Mouse (Mus musculus): Measurements from ENCODE around the gene Ifit1. TPM values are rescaled to one million over a fixed set of nuclear protein-coding genes. Genes with fewer than 3 reads are reported as not detected.
"Not testable (repeated sequence)": the region's sequence is repeated elsewhere in the genome, so short reads cannot be mapped to it uniquely, and the experiment has no call there.

Ifit1 gene
- 3.3 and 5.3 TPM in 2 replicates for polyA plus RNA-seq (2012; rRNA removed)

GRCm38 (mm10) chr19:34640623-34641022 lies at the start of gene Ifit1, which contains the start of gene Ifit1bl2:
TSS of gene Ifit1 (plus strand) at chr19:34640871.
TSS of gene Ifit1bl2 (minus strand) at chr19:34640743.
- H3K4me3 ChIP-seq (ENCODE audit: insufficient read depth, low read length): no peak within 1 kb of the TSS; the same call in 1 of the 2 replicates

GRCm38 (mm10) chr19:34593456-34593855 lies 47.2 kb upstream of the Ifit1 start:
- Histone ChIP-seq H3K27ac (ENCODE audit: insufficient read depth, low read length) (no peak overlapping the region), H3K4me3 (ENCODE audit: insufficient read depth, low read length) (no peak overlapping the region), H3K4me1 (ENCODE audit: control insufficient read depth, insufficient read depth, low read length) (no peaks in the 10 kb centered on the region; the same call in 1 of the 2 replicates)
- TF ChIP-seq CTCF (IDR thresholded peaks at IDR 0.05; ENCODE audit: extremely low read depth, insufficient read depth, low read length) (no peak), POLR2A (IDR thresholded peaks at IDR 0.05; ENCODE audit: extremely low read depth, insufficient read depth, low read length) (no peak)

More at GRCm38 (mm10) chr19:34640623-34641022, at the start of gene Ifit1, which contains the start of gene Ifit1bl2:
- TF ChIP-seq POLR2A (IDR thresholded peaks at IDR 0.05; ENCODE audit: extremely low read depth, insufficient read depth, low read length) (no peak), CTCF (IDR thresholded peaks at IDR 0.05; ENCODE audit: extremely low read depth, insufficient read depth, low read length) (no peak)
- Histone ChIP-seq H3K4me1 (ENCODE audit: control insufficient read depth, insufficient read depth, low read length) (no peaks in the 10 kb centered on the region), H3K27ac (ENCODE audit: insufficient read depth, low read length) (no peak within 1 kb of the TSS)

DNA sequence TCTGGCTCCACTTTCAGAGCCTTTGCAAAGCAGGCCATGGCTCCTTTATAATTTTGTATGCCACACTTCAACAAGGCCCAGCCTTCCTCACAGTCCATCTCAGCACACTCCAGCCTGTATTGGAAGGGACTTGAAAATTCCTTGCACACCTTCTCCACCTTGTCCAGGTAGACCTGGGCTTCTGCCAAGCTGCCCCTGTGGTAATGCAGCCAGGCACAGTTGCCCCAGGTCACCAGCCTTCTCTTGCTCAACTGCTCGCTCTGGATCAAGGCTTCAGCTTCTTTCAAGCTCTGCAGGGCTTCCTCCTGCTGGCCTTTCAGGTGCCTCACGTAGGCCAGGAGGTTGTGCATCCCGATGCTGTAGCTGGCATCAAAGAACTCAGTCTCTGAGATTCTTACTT lies 46.1 kb upstream of the Ifit1 start:
- not testable (repeated sequence) for H3K4me3 ChIP-seq (ENCODE audit: insufficient read depth, low read length); H3K4me1 ChIP-seq (ENCODE audit: control insufficient read depth, insufficient read depth, low read length); H3K27ac ChIP-seq (ENCODE audit: insufficient read depth, low read length)

GRCm38 (mm10) chr19:34596811-34597210 lies 43.9 kb upstream of the Ifit1 start:
- no peak overlapping the region for H3K27ac ChIP-seq (ENCODE audit: insufficient read depth, low read length)
- no peak overlapping the region for H3K4me3 ChIP-seq (ENCODE audit: insufficient read depth, low read length)
- no peaks in the 10 kb centered on the region; the same call in 1 of the 2 replicates for H3K4me1 ChIP-seq (ENCODE audit: control insufficient read depth, insufficient read depth, low read length)
- TF ChIP-seq POLR2A (IDR thresholded peaks at IDR 0.05; ENCODE audit: extremely low read depth, insufficient read depth, low read length) (no peak), CTCF (IDR thresholded peaks at IDR 0.05; ENCODE audit: extremely low read depth, insufficient read depth, low read length) (no peak)

DNA sequence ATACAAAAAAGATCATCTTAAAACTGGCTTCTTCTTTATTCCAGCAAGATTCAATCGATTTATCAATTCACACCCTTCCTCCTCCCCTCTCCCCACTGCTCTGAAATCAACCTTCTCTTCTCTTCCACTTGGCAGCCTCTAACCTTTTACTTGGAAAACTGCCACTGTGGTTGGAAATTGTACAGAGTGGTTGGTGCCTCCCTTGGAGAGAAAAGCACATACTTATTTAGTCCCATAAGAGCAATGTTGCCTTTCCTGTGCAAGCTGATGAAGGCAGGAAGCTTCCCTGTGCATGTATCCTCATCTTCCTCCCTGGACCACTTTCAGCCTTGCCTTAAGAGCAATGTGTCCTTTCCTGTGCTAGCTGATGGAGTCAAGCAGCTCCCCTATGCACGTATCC lies 42.3 kb upstream of the Ifit1 start:
- TF ChIP-seq CTCF (IDR thresholded peaks at IDR 0.05; ENCODE audit: extremely low read depth, insufficient read depth, low read length) (no peak), POLR2A (IDR thresholded peaks at IDR 0.05; ENCODE audit: extremely low read depth, insufficient read depth, low read length) (no peak)
- no peak overlapping the region for H3K27ac ChIP-seq (ENCODE audit: insufficient read depth, low read length)

GRCm38 (mm10) chr19:34599250-34599649 lies 41.4 kb upstream of the Ifit1 start:
- H3K4me1 ChIP-seq (ENCODE audit: control insufficient read depth, insufficient read depth, low read length); H3K27ac ChIP-seq (ENCODE audit: insufficient read depth, low read length); H3K4me3 ChIP-seq (ENCODE audit: insufficient read depth, low read length): not testable (repeated sequence)

More for the DNA sequence above, 42.3 kb upstream of the Ifit1 start:
- Histone ChIP-seq H3K4me3 (ENCODE audit: insufficient read depth, low read length) (no peak overlapping the region), H3K4me1 (ENCODE audit: control insufficient read depth, insufficient read depth, low read length) (no peaks in the 10 kb centered on the region; the same call in 1 of the 2 replicates)

DNA sequence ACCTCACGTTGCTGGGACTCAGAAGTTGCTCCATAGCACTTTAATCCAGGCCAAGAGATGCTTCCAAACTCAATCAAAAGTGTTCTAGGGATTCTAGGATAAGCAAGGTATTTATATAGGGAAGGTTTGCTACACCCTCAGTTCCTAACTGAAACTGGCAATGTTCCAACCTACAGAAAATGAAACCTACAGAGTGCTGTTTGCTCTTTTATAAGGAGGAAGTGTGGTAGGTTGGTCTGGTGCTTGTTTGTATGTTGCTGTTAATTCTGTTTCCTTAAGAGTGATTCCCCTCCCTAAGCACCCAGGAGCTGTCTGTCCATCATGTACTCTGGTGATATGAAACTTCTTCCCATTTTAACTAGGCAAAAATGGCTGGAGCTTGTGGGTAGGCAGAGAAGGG lies 38.8 kb upstream of the Ifit1 start, which contains the start of gene Ifit1bl1:
Gene Ifit1bl1, minus strand, starts transcription at position 69 of the 400 bp plus-strand sequence.
- not testable (repeated sequence) for H3K27ac ChIP-seq (ENCODE audit: insufficient read depth, low read length); H3K4me3 ChIP-seq (ENCODE audit: insufficient read depth, low read length); H3K4me1 ChIP-seq (ENCODE audit: control insufficient read depth, insufficient read depth, low read length)

DNA sequence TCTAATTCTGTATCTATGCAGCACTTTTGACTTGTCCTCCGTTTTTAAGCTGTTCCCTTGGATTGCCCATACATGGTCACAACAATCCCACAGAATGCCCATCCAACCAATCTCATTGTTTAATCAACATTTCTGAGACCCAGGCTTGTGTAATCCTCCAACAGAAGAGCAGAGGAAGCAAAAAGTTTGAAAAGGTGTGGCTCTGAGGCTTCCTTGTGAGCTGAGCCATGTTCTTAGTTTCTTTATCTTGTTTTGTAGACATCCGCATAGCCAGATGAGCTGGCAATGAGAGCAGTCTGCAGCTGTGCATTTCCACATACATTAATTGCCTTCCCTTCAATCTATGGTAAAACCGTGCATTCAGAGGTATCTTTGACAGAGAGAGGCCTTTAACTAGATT lies 35.2 kb upstream of the Ifit1 start:
- Histone ChIP-seq H3K4me1 (ENCODE audit: control insufficient read depth, insufficient read depth, low read length) (peaks cover 1% of the 10 kb centered on the region), H3K4me3 (ENCODE audit: insufficient read depth, low read length) (no peak overlapping the region), H3K27ac (ENCODE audit: insufficient read depth, low read length) (no peak overlapping the region)
- no peak for TF ChIP-seq CTCF (IDR thresholded peaks at IDR 0.05; ENCODE audit: extremely low read depth, insufficient read depth, low read length)
- no peak for TF ChIP-seq POLR2A (IDR thresholded peaks at IDR 0.05; ENCODE audit: extremely low read depth, insufficient read depth, low read length)

DNA sequence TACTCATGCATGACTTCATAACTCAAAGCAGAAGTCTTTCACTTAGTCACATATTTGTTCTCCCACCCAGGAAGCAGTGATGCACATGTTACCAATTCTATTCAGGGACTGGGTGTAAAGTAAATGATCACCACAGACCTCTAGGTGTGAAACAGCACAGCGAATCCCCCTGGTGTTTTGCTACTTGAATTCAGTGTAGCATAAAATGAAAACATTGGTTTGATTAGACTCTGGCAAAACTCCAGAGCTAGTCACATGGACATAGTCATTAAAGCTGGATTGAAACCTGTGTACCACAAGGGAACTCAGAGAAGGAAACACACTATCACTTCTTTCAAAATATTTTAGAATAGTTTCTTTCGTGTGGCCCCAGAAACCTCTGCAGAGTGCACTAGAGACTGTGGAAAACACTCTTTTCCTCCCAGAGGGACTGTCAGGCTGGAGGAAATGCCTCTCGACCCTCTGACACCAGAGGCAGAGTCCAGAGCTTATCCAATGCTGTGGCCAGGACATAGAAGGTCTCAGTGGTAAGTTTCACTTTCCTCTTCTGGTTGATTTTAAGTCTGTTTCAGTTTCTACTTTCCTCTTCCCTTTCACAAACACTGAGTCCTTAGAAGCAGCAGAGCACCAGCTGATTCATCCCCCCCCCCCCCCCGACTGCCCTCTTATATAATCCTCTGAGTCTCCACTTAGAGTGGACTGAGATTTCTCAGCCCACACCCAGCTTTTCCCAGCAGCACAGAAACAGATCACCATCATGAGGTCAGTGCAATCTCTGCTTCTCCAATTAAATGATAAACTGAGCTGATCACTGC lies 33.2 kb upstream of the Ifit1 start, which contains the start of gene Ifit3b:
Gene Ifit3b, plus strand, starts transcription at position 734 of the 815 bp plus-strand sequence.
- Histone ChIP-seq H3K4me3 (ENCODE audit: insufficient read depth, low read length) (0 out of 2 replicates have a peak within 1 kb of the TSS, but pooled peaks have one; percentile 18), H3K27ac (ENCODE audit: insufficient read depth, low read length) (peak within 1 kb of the TSS; percentile 95)
- H3K4me1 ChIP-seq (ENCODE audit: control insufficient read depth, insufficient read depth, low read length): not testable (repeated sequence)

DNA sequence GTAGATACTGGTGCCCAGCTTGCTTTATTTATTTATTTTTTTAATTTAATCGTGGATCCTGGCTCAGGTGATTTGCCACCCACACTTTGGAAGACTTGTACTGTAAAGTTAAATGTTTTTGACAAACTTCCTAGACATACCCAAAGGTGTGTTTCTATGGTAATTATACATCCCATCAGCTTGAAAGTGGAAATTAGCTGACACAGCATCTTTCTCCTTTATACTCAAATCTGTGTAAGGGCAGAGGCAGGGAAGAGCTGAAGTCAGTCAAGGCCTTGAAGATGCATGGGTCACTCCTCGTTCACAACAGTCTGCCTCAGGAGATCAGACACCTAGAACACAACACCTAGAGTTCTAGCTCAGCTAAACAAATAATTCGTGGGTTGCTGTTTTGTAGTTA lies 30.6 kb upstream of the Ifit1 start:
- not testable (repeated sequence) for H3K4me3 ChIP-seq (ENCODE audit: insufficient read depth, low read length); H3K27ac ChIP-seq (ENCODE audit: insufficient read depth, low read length); H3K4me1 ChIP-seq (ENCODE audit: control insufficient read depth, insufficient read depth, low read length)

- H3K27ac ChIP-seq (ENCODE audit: insufficient read depth, low read length); H3K4me1 ChIP-seq (ENCODE audit: control insufficient read depth, insufficient read depth, low read length); H3K4me3 ChIP-seq (ENCODE audit: insufficient read depth, low read length): not testable (repeated sequence)
These were observed 28.2 kb upstream of the Ifit1 start for GRCm38 (mm10) chr19:34612243-34613001.

Data from cortical plate, adult 2 months (tissue).